Mouse (Mus musculus) left cerebral cortex, postnatal 10 days (tissue): ENCODE results near the gene Olfr131. TPM values are rescaled to one million over a fixed set of nuclear protein-coding genes. Genes with fewer than 3 reads are reported as not detected.
"Not testable (repeated sequence)": the region's sequence is repeated elsewhere in the genome, so short reads cannot be mapped to it uniquely, and the experiment has no call there.

Experiments used
- DNase-seq, 2 experiments: peaks; one replicate each; pipeline ENCODE4 v3.0.0; 2021 to 2022; ENCODE audit warnings: low spot score in 2 of 2, mixed read lengths in 1 of 2; ENCODE audit errors: extremely low spot score in 1 of 2
- intact Hi-C: fragments of 180-260 bp; cut with DNase I; formaldehyde crosslinking; loops from one replicate; pipeline ENCODE4 v1.15.1; 2025
- total RNA-seq, 2 experiments: library from RNA; stranded (reverse); gene quantifications; 2 replicates each; pipeline ENCODE4 v1.2.3; 2021

The Olfr131 gene
- not detected for total RNA-seq

GRCm38 (mm10) chr17:38088593-38088992, at the start of gene Olfr131:
Olfr131 (minus strand) TSS chr17:38088693.
- no peak for DNase-seq
- intact Hi-C loops, result no loop called here

GRCm38 (mm10) chr17:38134426-38134825, 45.9 kb upstream of the Olfr131 start, which contains the start of gene Olfr132:
Olfr132 (minus strand) TSS chr17:38134526.
- intact Hi-C loops, result no loop called here
- DNase-seq, result no peak

- intact Hi-C loops, DNase-seq: not testable (repeated sequence)
Observed at GRCm38 (mm10) chr17:38125371-38125770, 36.9 kb upstream of the Olfr131 start.

DNA sequence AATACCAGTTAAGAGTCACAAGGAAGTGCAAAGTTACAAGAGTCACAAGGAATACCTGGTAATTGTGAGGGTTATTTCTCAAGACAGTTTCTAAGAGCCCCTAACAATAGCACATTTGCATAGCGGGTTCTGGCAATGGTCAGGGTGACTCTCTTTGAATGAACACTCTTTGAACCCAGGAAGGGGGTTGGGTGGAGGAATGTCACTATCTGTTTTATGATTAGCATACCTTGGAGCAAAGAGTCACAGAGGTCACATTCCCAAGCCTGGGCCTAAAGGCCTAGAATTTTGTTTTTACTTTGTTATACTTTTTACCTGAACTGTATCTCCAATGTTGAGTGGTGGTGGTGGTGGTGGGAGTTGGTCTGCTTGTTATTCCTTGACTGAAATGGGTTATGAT, 35.7 kb upstream of the Olfr131 start:
- DNase-seq, intact Hi-C loops: not testable (repeated sequence)

- intact Hi-C loops, result no loop called here
- no peak for DNase-seq
Observed at GRCm38 (mm10) chr17:38082364-38082763, 6.1 kb downstream of the Olfr131 start.

DNA sequence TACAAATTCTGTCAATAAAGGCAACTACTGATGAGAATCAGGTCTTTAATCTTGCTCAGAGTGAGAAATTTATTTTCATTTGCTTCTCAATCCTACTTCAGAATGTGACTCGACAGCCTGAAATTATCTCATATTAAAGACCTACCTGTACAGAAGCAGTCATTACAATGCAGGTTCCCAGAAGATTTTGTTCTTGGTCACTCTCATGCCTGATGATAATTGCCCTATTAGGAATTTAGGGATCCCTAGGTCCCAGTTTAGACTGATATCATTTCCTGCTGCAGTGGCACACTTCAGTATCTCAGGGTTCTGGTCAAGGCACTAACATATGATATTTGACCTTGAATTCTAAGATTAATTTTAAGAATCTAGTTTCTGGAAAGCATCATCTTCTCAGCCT, 24.9 kb downstream of the Olfr131 start, which contains the start of gene Olfr130:
Gene Olfr130, plus strand, starts transcription at position 301 of the 400 bp plus-strand sequence.
- intact Hi-C loops, result no loop called here
- DNase-seq, result no peak

- no peak for DNase-seq
- intact Hi-C loops, result no loop called here
Observed at GRCm38 (mm10) chr17:38059979-38060378, 28.5 kb downstream of the Olfr131 start, which contains the start of gene Olfr129. Olfr129 (minus strand) TSS chr17:38060079.

Other genes with a start within 250 kb of the Olfr131 start
- not detected for gene Olfr126, start 241.2 kb downstream of the Olfr131 start, total RNA-seq
- gene Olfr127, start 188.3 kb downstream of the Olfr131 start, total RNA-seq, result not detected
- not detected for gene Olfr128, start 168.1 kb downstream of the Olfr131 start, total RNA-seq
- not detected for gene Olfr761, start 135.6 kb downstream of the Olfr131 start, total RNA-seq
- gene Olfr129, start 28.6 kb downstream of the Olfr131 start, total RNA-seq, result not detected
- not detected for gene Olfr130, start 24.8 kb downstream of the Olfr131 start, total RNA-seq
- not detected for gene Olfr132, start 45.8 kb upstream of the Olfr131 start, total RNA-seq
- gene Olfr133, start 56.6 kb upstream of the Olfr131 start, total RNA-seq, result not detected
- gene Olfr134, start 82.7 kb upstream of the Olfr131 start, total RNA-seq, result not detected
- not detected for gene Olfr135, start 115.6 kb upstream of the Olfr131 start, total RNA-seq
- not detected for gene Olfr138, start 172.3 kb upstream of the Olfr131 start, total RNA-seq
- not detected for gene Olfr137, start 218.9 kb upstream of the Olfr131 start, total RNA-seq
- not detected for gene Olfr136, start 241.1 kb upstream of the Olfr131 start, total RNA-seq